Mouse (Mus musculus) CH12.LX (cell line): ENCODE results near the gene Zfp52. TPM values are rescaled to one million over a fixed set of nuclear protein-coding genes. Genes with fewer than 3 reads are reported as not detected.

Experiments used
- DNase-seq: peaks from one replicate; pipeline ENCODE4 v3.0.0-alpha.2; 2013; ENCODE audit errors: extremely low read depth
- H3K27ac ChIP-seq: 2 replicates; pipeline ENCODE4 v1.5.1; 2012; ENCODE audit warnings: low read depth, mild to moderate bottlenecking, control low read depth, moderate library complexity; ENCODE audit not compliant: insufficient read depth
- H3K27me3 ChIP-seq: replicated peaks from 2 replicates; pipeline ENCODE3; 2012; ENCODE audit warnings: inconsistent platforms
- H3K36me3 ChIP-seq, 2 experiments: replicated peaks in 1 of 2; 2 replicates each; pipeline versions ENCODE3 to v1.6.1; 2012; ENCODE audit warnings: inconsistent platforms in 1 of 2, low read length in 1 of 2, mild to moderate bottlenecking in 1 of 2, mixed read lengths in 1 of 2, moderate library complexity in 1 of 2; ENCODE audit not compliant: control insufficient read depth in 1 of 2, insufficient read depth in 1 of 2
- H3K4me1 ChIP-seq, 2 experiments: 2 replicates each; pipeline ENCODE4 v1.6.1; 2012; ENCODE audit warnings: inconsistent platforms in 1 of 2, moderate library complexity in 1 of 2; ENCODE audit not compliant: insufficient read depth in 2 of 2, control insufficient read depth in 1 of 2
- H3K4me2 ChIP-seq: 2 replicates; pipeline ENCODE4 v1.6.1; 2012; ENCODE audit warnings: low read depth, mild to moderate bottlenecking, control low read depth; ENCODE audit not compliant: poor library complexity, insufficient read depth, severe bottlenecking
- H3K4me3 ChIP-seq, 3 experiments: fragments of 150-350 bp in 1 of 3; sonication (generic) in 1 of 3; replicated peaks in 1 of 3; 2 replicates each; pipeline versions ENCODE3 to v1.5.1; 2011 to 2012; ENCODE audit warnings: low read depth in 2 of 3, low read length in 2 of 3, mild to moderate bottlenecking in 2 of 3, moderate library complexity in 2 of 3, control low read depth in 1 of 3, improper control_type of control experiment in 1 of 3, inconsistent platforms in 1 of 3, mixed read lengths in 1 of 3; ENCODE audit not compliant: poor library complexity in 1 of 3
- H3K79me2 ChIP-seq: replicated peaks from 2 replicates; pipeline ENCODE4 v1.6.1; 2012; ENCODE audit warnings: mild to moderate bottlenecking, moderate library complexity; ENCODE audit not compliant: control insufficient read depth, poor library complexity, insufficient read depth, severe bottlenecking; ENCODE audit errors: extremely low read depth
- H3K9ac ChIP-seq: 2 replicates; pipeline ENCODE4 v1.6.1; 2012; ENCODE audit warnings: low read depth, mild to moderate bottlenecking, control low read depth, moderate library complexity; ENCODE audit not compliant: insufficient read depth
- H3K9me3 ChIP-seq: replicated peaks from 2 replicates; pipeline ENCODE3; 2012; ENCODE audit warnings: low read length, inconsistent platforms, mixed read lengths
- BHLHE40 ChIP-seq: IDR thresholded peaks from 2 replicates; pipeline ENCODE4 v1.6.1; 2011; ENCODE audit warnings: mild to moderate bottlenecking, low read depth, low read length, improper control_type of control experiment
- CHD1 ChIP-seq: IDR thresholded peaks from 2 replicates; pipeline ENCODE4 v1.6.1; 2012; ENCODE audit warnings: low read depth, low read length, improper control_type of control experiment, inconsistent platforms
- CTCF ChIP-seq, 2 experiments: IDR thresholded peaks in 1 of 2; conservative IDR thresholded peaks in 1 of 2; 2 replicates each; pipeline ENCODE4 v1.5.1; 2011 to 2012; ENCODE audit warnings: low read depth in 2 of 2, low read length in 2 of 2, improper control_type of control experiment in 1 of 2, inconsistent platforms in 1 of 2, mild to moderate bottlenecking in 1 of 2, moderate library complexity in 1 of 2
- ELF1 ChIP-seq: IDR thresholded peaks from 2 replicates; pipeline ENCODE4 v1.6.1; 2014; ENCODE audit warnings: low read depth, mild to moderate bottlenecking, inconsistent platforms, low read length, improper control_type of control experiment
- EP300 ChIP-seq: IDR thresholded peaks from 2 replicates; pipeline ENCODE4 v1.6.1; 2011; ENCODE audit warnings: low read length, improper control_type of control experiment
- HCFC1 ChIP-seq: IDR thresholded peaks from 2 replicates; pipeline ENCODE4 v1.6.1; 2012; ENCODE audit warnings: low read depth, mild to moderate bottlenecking, inconsistent platforms, low read length, improper control_type of control experiment
- JUN ChIP-seq: IDR thresholded peaks from 2 replicates; pipeline ENCODE4 v1.6.1; 2011; ENCODE audit warnings: low read depth, mild to moderate bottlenecking, low read length, improper control_type of control experiment, moderate library complexity; ENCODE audit not compliant: insufficient read depth
- JUND ChIP-seq: conservative IDR thresholded peaks from 2 replicates; pipeline ENCODE4 v1.6.1; 2011; ENCODE audit warnings: low read depth, low read length, improper control_type of control experiment
- MAX ChIP-seq: IDR thresholded peaks from 2 replicates; pipeline ENCODE4 v1.6.1; 2011; ENCODE audit warnings: low read length, improper control_type of control experiment
- MAZ ChIP-seq: IDR thresholded peaks from 2 replicates; pipeline ENCODE4 v1.6.1; 2012; ENCODE audit warnings: low read depth, mild to moderate bottlenecking, inconsistent platforms, low read length, improper control_type of control experiment, moderate library complexity
- MEF2A ChIP-seq: IDR thresholded peaks from 2 replicates; pipeline ENCODE4 v1.6.1; 2014; ENCODE audit warnings: low read depth, mild to moderate bottlenecking, inconsistent platforms, low read length, improper control_type of control experiment, borderline replicate concordance
- MXI1 ChIP-seq: IDR thresholded peaks from 2 replicates; pipeline ENCODE4 v1.6.1; 2011; ENCODE audit warnings: mild to moderate bottlenecking, low read depth, low read length, improper control_type of control experiment
- NELFE ChIP-seq: IDR thresholded peaks from 2 replicates; pipeline ENCODE4 v1.6.1; 2011; ENCODE audit warnings: low read depth, low read length, improper control_type of control experiment
- RAD21 ChIP-seq: IDR thresholded peaks from 2 replicates; pipeline ENCODE4 v1.6.1; 2011; ENCODE audit warnings: low read depth, mild to moderate bottlenecking, low read length, improper control_type of control experiment, moderate library complexity
- SIN3A ChIP-seq: IDR thresholded peaks from 2 replicates; pipeline ENCODE4 v1.6.1; 2012; ENCODE audit warnings: low read length, improper control_type of control experiment, inconsistent platforms
- SMC3 ChIP-seq: IDR thresholded peaks from 2 replicates; pipeline ENCODE4 v1.6.1; 2011; ENCODE audit warnings: low read depth, low read length, improper control_type of control experiment
- TBP ChIP-seq: conservative IDR thresholded peaks from 2 replicates; pipeline ENCODE4 v1.6.1; 2011; ENCODE audit warnings: low read depth, low read length, improper control_type of control experiment
- UBTF ChIP-seq: IDR thresholded peaks from 2 replicates; pipeline ENCODE4 v1.6.1; 2012; ENCODE audit warnings: low read depth, mild to moderate bottlenecking, inconsistent platforms, low read length, improper control_type of control experiment, moderate library complexity
- USF2 ChIP-seq: conservative IDR thresholded peaks from 2 replicates; pipeline ENCODE4 v1.6.1; 2011; ENCODE audit warnings: low read depth, low read length, improper control_type of control experiment
- dilution Hi-C: fragments of 300-500 bp; cut with MboI; formaldehyde crosslinking; loops from 2 replicates; pipeline ENCODE4 v1.14.3; 2020; ENCODE audit warnings: low sequenced_read_pairs; ENCODE audit not compliant: extremely low pct_unique_long_range_greater_than_20kb, extremely low pct_ligation_motif_present
- in situ Hi-C: fragments of 300-500 bp; cut with MboI; formaldehyde crosslinking; loops from 3 replicates; pipeline ENCODE4 v1.14.3; 2019; ENCODE audit warnings: low sequenced_read_pairs, low pct_ligation_motif_present, low pct_unique_long_range_greater_than_20kb, mixed read lengths
- polyA plus RNA-seq: library from polyadenylated mRNA; unstranded; fragments of >175 nt; gene quantifications from 2 replicates; pipeline ENCODE4 v1.2.1, GENCODE M21; 2012; ENCODE audit warnings: low read depth; ENCODE audit not compliant: insufficient read length
- total RNA-seq, 2 experiments: library from RNA; depleted of rRNA; stranded (reverse); fragments of 300-350 nt in 1 of 2; fragments of >200 nt in 1 of 2; gene quantifications; 2 replicates each; pipeline ENCODE4 v1.2.3; 2012 to 2014

Gene Zfp52
- total and polyA plus RNA-seq, 3 experiments: 5.9 to 15.4 (median 8.6) TPM

GRCm38 (mm10) chr17:21489500-21490001, 45.8 kb upstream of the Zfp52 start:
- Histone ChIP-seq H3K9me3 (no peaks in the 10 kb centered on the region), H3K4me2 (peak overlapping the region; percentile 100), H3K27me3 (peaks cover 3% of the 10 kb centered on the region), H3K36me3 (peaks cover 10 to 11% of the 10 kb centered on the region in 2 experiments), H3K4me1 (peaks cover 2 to 14% of the 10 kb centered on the region in 2 experiments; a peak in 1 of 4 replicates), H3K27ac (no peak overlapping the region; the same call in 1 of the 2 replicates), H3K9ac (peak overlapping the region; percentile 79), H3K79me2 (peaks cover 35% of the 10 kb centered on the region), H3K4me3 (peak overlapping the region; percentile 88 to 92 (median 92))
- dilution Hi-C loops: no loop called here
- TF ChIP-seq BHLHE40 (no peak), JUND (peak; percentile 24; the same call in 1 of the 2 replicates), SIN3A (peak; percentile 9; the same call in 1 of the 2 replicates), JUN (no peak), EP300 (no peak), MXI1 (no peak), ELF1 (peak; percentile 52)
- in situ Hi-C loops: no loop called here
- peak; percentile 23 for DNase-seq

- Histone ChIP-seq H3K27me3 (no peaks in the 10 kb centered on the region), H3K4me1 (no peaks in the 10 kb centered on the region), H3K36me3 (peaks cover 22 to 29% of the 10 kb centered on the region in 2 experiments), H3K9me3 (no peaks in the 10 kb centered on the region), H3K4me2 (no peak overlapping the region), H3K27ac (no peak overlapping the region), H3K4me3 (no peak overlapping the region), H3K79me2 (no peaks in the 10 kb centered on the region), H3K9ac (no peak overlapping the region)
- TF ChIP-seq MEF2A: no peak
- no peak for TF ChIP-seq HCFC1
- TF ChIP-seq USF2: no peak
- TF ChIP-seq TBP: no peak
- no peak for TF ChIP-seq NELFE
- no peak for TF ChIP-seq RAD21
- TF ChIP-seq MAZ: no peak
- no peak for TF ChIP-seq SMC3
- TF ChIP-seq UBTF: no peak
- no peak for TF ChIP-seq MAX
- TF ChIP-seq CTCF (conservative IDR thresholded peaks at IDR 0.05 in 1 of 2, IDR thresholded peaks at IDR 0.05 in 1 of 2; ENCODE audit: low read depth in 2 of 2, low read length in 2 of 2): no peak
- TF ChIP-seq CHD1: no peak
- DNase-seq: no peak
- in situ Hi-C loops: no loop called here
- dilution Hi-C loops: no loop called here
Measured at GRCm38 (mm10) chr17:21501365-21501764, 34.0 kb upstream of the Zfp52 start.
